Mouse (Mus musculus) thymus, postnatal 0 days (tissue): ENCODE measurements around the gene Gm7694. TPM values are rescaled to one million over a fixed set of nuclear protein-coding genes. Genes with fewer than 3 reads are reported as not detected.

Source experiments
- DNase-seq: peaks from one replicate; pipeline ENCODE4 v3.0.0-alpha.2; 2015; ENCODE audit warnings: low spot score
- polyA plus RNA-seq: library from polyadenylated mRNA; unstranded; fragments of >200 nt; fragmentation: Nextera tagmentation; extraction: Ambion mirVana; gene quantifications from 2 replicates; pipeline ENCODE4 v1.2.1, GENCODE M21; 2015

The Gm7694 gene
- polyA plus RNA-seq, 1 experiment from 2014 or later = 0.36 TPM

- DNase-seq = no peak
Observed at GRCm38 (mm10) chr1:170282415-170283129, 23.6 kb downstream of the Gm7694 start.

- no peak for DNase-seq
Observed at GRCm38 (mm10) chr1:170277016-170277415, 29.1 kb downstream of the Gm7694 start, which contains the start of gene Sh2d1b1. Sh2d1b1 (plus strand) TSS chr1:170277320.

- DNase-seq = no peak
Observed at GRCm38 (mm10) chr1:170273252-170273651, 32.9 kb downstream of the Gm7694 start.

GRCm38 (mm10) chr1:170270696-170271095, 35.4 kb downstream of the Gm7694 start:
- DNase-seq = no peak

GRCm38 (mm10) chr1:170270281-170270680, 35.9 kb downstream of the Gm7694 start:
- DNase-seq = no peak

- peak; percentile 78 for DNase-seq
Observed at GRCm38 (mm10) chr1:170255560-170255910, 50.6 kb downstream of the Gm7694 start.

- no peak for DNase-seq
Observed at GRCm38 (mm10) chr1:170254893-170255559, 51.1 kb downstream of the Gm7694 start.

Other genes starting within 250 kb of the Gm7694 start
- 2.5 and 4.1 TPM in 2 replicates for gene Ddr2, start 195.6 kb downstream of the Gm7694 start, polyA plus RNA-seq
- 48.9 and 51.0 TPM in 2 replicates for gene Uap1, start 131.4 kb downstream of the Gm7694 start, polyA plus RNA-seq
- 6.7 and 7.0 TPM in 2 replicates for gene Uhmk1, start 90.9 kb downstream of the Gm7694 start, polyA plus RNA-seq
- not detected in 2 replicates for gene Sh2d1b2, start 73.6 kb downstream of the Gm7694 start, polyA plus RNA-seq
- gene Sh2d1b1, start 29.0 kb downstream of the Gm7694 start, polyA plus RNA-seq = 0.64 and 1.1 TPM in 2 replicates
- not detected in 2 replicates for gene Spata46, start 2.5 kb upstream of the Gm7694 start, polyA plus RNA-seq